ENCODE assay signal across 9 mouse cellular contexts in the genomic region with DNA sequence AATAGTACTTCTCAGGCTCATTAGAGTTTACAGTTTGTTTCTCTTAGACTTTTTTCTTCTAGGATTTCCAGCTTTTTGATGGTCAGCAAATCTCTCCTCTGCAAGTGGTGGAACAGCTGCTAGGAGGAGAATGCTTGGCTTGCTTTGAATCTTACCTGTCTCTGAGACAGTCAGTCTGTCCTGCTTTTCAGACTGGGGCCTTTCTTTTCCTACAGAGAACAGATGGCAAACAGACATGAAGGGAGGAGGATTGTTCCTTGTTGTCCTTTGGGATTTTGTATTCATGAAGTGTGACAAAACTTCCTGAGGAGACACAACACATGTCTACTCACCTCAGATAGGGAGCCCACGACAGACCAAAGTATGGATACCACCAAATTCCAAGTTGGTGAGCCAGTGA. TPM values are rescaled to one million over a fixed set of nuclear protein-coding genes. Genes with fewer than 3 reads are reported as not detected.
DNase-seq lines count a peak whose midpoint lies in the region; ATAC-seq and TF ChIP-seq lines count a peak whose summit lies in the region.
"Had no signal": no experiment of that assay in that cellular context is flagged by ENCODE, and none has a peak within 500 bp of the region (broad histone marks: within the 10 kb centered on the region; RNA-seq: fewer than 3 reads in every experiment).

No protein-coding gene starts in this region.

- no peak for TF ChIP-seq POLR2A in heart, adult 2 months (IDR thresholded peaks at IDR 0.05; ENCODE audit: insufficient read depth, low read depth, low read length)
- no peak for TF ChIP-seq POLR2A in limb, embryonic 14.5 days (IDR thresholded peaks at IDR 0.05; ENCODE audit: borderline replicate concordance, extremely low read depth, insufficient read depth, insufficient read length)

- intact Hi-C loops in heart, adult 2 months (cut with DNase I): no loop called here

- TF ChIP-seq CTCF in heart, adult 2 months (IDR thresholded peaks at IDR 0.05): no peak
- TF ChIP-seq CTCF in stomach, postnatal 0 days (IDR thresholded peaks at IDR 0.05; ENCODE audit: low read depth): no peak

- 0 out of 2 replicates have a peak overlapping the region, but pooled peaks have one; percentile 7 for H3K4me2 ChIP-seq in lung, embryonic 15.5 days
- no peak overlapping the region for H3K4me2 ChIP-seq in limb, embryonic 14.5 days (replicated peaks; ENCODE audit: low read depth, low read length, severe bottlenecking)
- H3K4me2 ChIP-seq in stomach, postnatal 0 days (replicated peaks; ENCODE audit: low read depth): no peak overlapping the region

- DNase-seq in heart, adult 2 months: no peak
- no peak for DNase-seq in heart, postnatal 4 days
- DNase-seq in lung, postnatal 4 days: no peak
- DNase-seq in limb, embryonic 14.5 days (ENCODE audit: low spot score): no peak
- no peak for DNase-seq in stomach, postnatal 0 days (ENCODE audit: low spot score)
- no peak for DNase-seq in layer of hippocampus, adult 18-20 months (ENCODE audit: low spot score in 2 of 2)
- no peak for DNase-seq in cerebellum, postnatal 4 days (ENCODE audit: low spot score in 2 of 2)
- DNase-seq: right cerebral cortex, postnatal 4 days had no signal

- H3K9ac ChIP-seq in heart, adult 2 months (ENCODE audit: low read depth, low read length): no peak overlapping the region
- H3K9ac ChIP-seq in lung, embryonic 15.5 days: no peak overlapping the region
- no peak overlapping the region for H3K9ac ChIP-seq in limb, embryonic 14.5 days (ENCODE audit: low read depth, low read length, severe bottlenecking)
- no peak overlapping the region for H3K9ac ChIP-seq in stomach, postnatal 0 days (ENCODE audit: low read length)

- no peak for ATAC-seq in lung, embryonic 15.5 days (ENCODE audit: borderline replicate concordance, extremely low read depth, low FRiP score, low TSS enrichment)
- ATAC-seq in limb, embryonic 14.5 days (ENCODE audit: low FRiP score, low read depth): no peak
- no peak for ATAC-seq in stomach, postnatal 0 days (ENCODE audit: low FRiP score, low TSS enrichment)

- H3K9me3 ChIP-seq in lung, embryonic 15.5 days: no peaks in the 10 kb centered on the region
- H3K9me3 ChIP-seq in limb, embryonic 14.5 days (ENCODE audit: control insufficient read depth, low read length): no peaks in the 10 kb centered on the region
- no peaks in the 10 kb centered on the region for H3K9me3 ChIP-seq in stomach, postnatal 0 days (ENCODE audit: control insufficient read depth, low read length)

- no peak overlapping the region for H3K4me3 ChIP-seq in heart, adult 2 months
- no peak overlapping the region for H3K4me3 ChIP-seq in lung, embryonic 15.5 days
- H3K4me3 ChIP-seq in limb, embryonic 14.5 days (replicated peaks; ENCODE audit: low read length): no peak overlapping the region
- H3K4me3 ChIP-seq in stomach, postnatal 0 days (ENCODE audit: low read depth, low read length): no peak overlapping the region

- H3K79me2 ChIP-seq in heart, adult 2 months (replicated peaks; ENCODE audit: control insufficient read depth, insufficient read depth, low read length): no peaks in the 10 kb centered on the region; the same call in 1 of the 2 replicates

- no peaks in the 10 kb centered on the region for H3K27me3 ChIP-seq in heart, adult 2 months (ENCODE audit: control insufficient read depth, insufficient read depth, low read length)
- no peaks in the 10 kb centered on the region for H3K27me3 ChIP-seq in lung, embryonic 15.5 days
- H3K27me3 ChIP-seq in limb, embryonic 14.5 days (ENCODE audit: control insufficient read depth, insufficient read depth, low read length): no peaks in the 10 kb centered on the region
- no peaks in the 10 kb centered on the region for H3K27me3 ChIP-seq in stomach, postnatal 0 days (ENCODE audit: control insufficient read depth, insufficient read depth, low read length)

- H3K36me3 ChIP-seq in heart, adult 2 months (ENCODE audit: control insufficient read depth, insufficient read depth, low read length): peaks cover 8% of the 10 kb centered on the region
- H3K36me3 ChIP-seq in lung, embryonic 15.5 days: no peaks in the 10 kb centered on the region
- H3K36me3 ChIP-seq in limb, embryonic 14.5 days (ENCODE audit: control insufficient read depth, insufficient read depth, low read length): peaks cover 5% of the 10 kb centered on the region
- H3K36me3 ChIP-seq in stomach, postnatal 0 days (ENCODE audit: control insufficient read depth, insufficient read depth, low read length): no peaks in the 10 kb centered on the region

- TF ChIP-seq EP300 in heart, adult 2 months (IDR thresholded peaks at IDR 0.05; ENCODE audit: insufficient read depth, low read depth, low read length): no peak
- TF ChIP-seq EP300 in stomach, postnatal 0 days (optimal IDR thresholded peaks at IDR 0.05): no peak

- peak overlapping the region; percentile 71 for H3K27ac ChIP-seq in heart, adult 2 months
- peak overlapping the region; percentile 75 for H3K27ac ChIP-seq in lung, embryonic 15.5 days
- H3K27ac ChIP-seq in limb, embryonic 14.5 days (replicated peaks; ENCODE audit: low read depth, low read length): peak overlapping the region; percentile 48; the same call in 1 of the 2 replicates
- H3K27ac ChIP-seq in stomach, postnatal 0 days (replicated peaks): peak overlapping the region; percentile 49; the same call in 1 of the 2 replicates

- H3K4me1 ChIP-seq in heart, adult 2 months (ENCODE audit: control insufficient read depth, insufficient read depth, low read length): peaks cover 4% of the 10 kb centered on the region
- peaks cover 21% of the 10 kb centered on the region for H3K4me1 ChIP-seq in lung, embryonic 15.5 days
- H3K4me1 ChIP-seq in limb, embryonic 14.5 days (ENCODE audit: control insufficient read depth, insufficient read depth, low read length): peaks cover 20% of the 10 kb centered on the region
- H3K4me1 ChIP-seq in stomach, postnatal 0 days (replicated peaks; ENCODE audit: control insufficient read depth, insufficient read depth): no peaks in the 10 kb centered on the region

- WGBS in heart, adult 2 months: 26% methylated on average over 1 of the region's 1 CpGs
- 43% methylated on average over 1 of the region's 1 CpGs for WGBS in lung, embryonic 15.5 days
- WGBS in limb, embryonic 14.5 days: 47% methylated on average over 1 of the region's 1 CpGs
- 59% methylated on average over 1 of the region's 1 CpGs for WGBS in stomach, postnatal 0 days

RNA-seq across cellular contexts. Expression of gene Eif2b3, which starts 21.6 kb away (rescaled TPM):
- total RNA-seq in heart, adult 2 months (2021): 10 to 100 TPM; 12.0 to 14.6 TPM
- polyA plus RNA-seq in heart, adult 2 months (2012; rRNA removed): 7.9 and 11.6 TPM in 2 replicates
- total RNA-seq in heart, postnatal 4 days (2021): 10 to 100 TPM; 19.1 to 20.1 TPM
- 34.2 and 35.6 TPM in 2 replicates for polyA plus RNA-seq in lung, embryonic 15.5 days (2015; fragmentation: Nextera tagmentation; extraction: Ambion mirVana)
- 20.7 and 30.0 TPM in 2 replicates for polyA plus RNA-seq in limb, embryonic 14.5 days (2012; rRNA removed)
- 45.0 and 48.2 TPM in 2 replicates for polyA plus RNA-seq in limb, embryonic 14.5 days (2014; fragmentation: Nextera tagmentation; extraction: Ambion mirVana)
- polyA plus RNA-seq in stomach, postnatal 0 days (2015; fragmentation: Nextera tagmentation; extraction: Ambion mirVana): 29.9 and 30.1 TPM in 2 replicates
- total RNA-seq in layer of hippocampus, adult 18-20 months (2021): 10 to 100 TPM; 15.8 to 17.8 TPM

RNA-seq across cellular contexts. Expression of gene Hectd3, which starts 45.7 kb away (rescaled TPM):
- 10 to 100 TPM; 14.0 to 20.6 TPM for total RNA-seq in heart, adult 2 months (2021)
- polyA plus RNA-seq in heart, adult 2 months (2012; rRNA removed): 28.4 and 31.0 TPM in 2 replicates
- total RNA-seq in heart, postnatal 4 days (2021): 10 to 100 TPM; 11.3 to 15.1 TPM
- 8.8 and 10.1 TPM in 2 replicates for polyA plus RNA-seq in lung, embryonic 15.5 days (2015; fragmentation: Nextera tagmentation; extraction: Ambion mirVana)
- 24.6 and 35.4 TPM in 2 replicates for polyA plus RNA-seq in limb, embryonic 14.5 days (2012; rRNA removed)
- polyA plus RNA-seq in limb, embryonic 14.5 days (2014; fragmentation: Nextera tagmentation; extraction: Ambion mirVana): 11.1 and 11.2 TPM in 2 replicates
- 6.3 and 7.4 TPM in 2 replicates for polyA plus RNA-seq in stomach, postnatal 0 days (2015; fragmentation: Nextera tagmentation; extraction: Ambion mirVana)
- total RNA-seq in layer of hippocampus, adult 18-20 months (2021): 10 to 100 TPM; 43.7 to 45.4 TPM

RNA-seq across cellular contexts. Expression of gene Urod, which starts 46.6 kb away (rescaled TPM):
- total RNA-seq in heart, adult 2 months (2021): 10 to 100 TPM; 86.7 to 91.9 TPM
- 77.1 and 117 TPM in 2 replicates for polyA plus RNA-seq in heart, adult 2 months (2012; rRNA removed)
- total RNA-seq in heart, postnatal 4 days (2021): 10 to 100 TPM; 80.0 to 83.1 TPM
- 91.7 and 103 TPM in 2 replicates for polyA plus RNA-seq in lung, embryonic 15.5 days (2015; fragmentation: Nextera tagmentation; extraction: Ambion mirVana)
- polyA plus RNA-seq in limb, embryonic 14.5 days (2012; rRNA removed): 78.5 and 92.3 TPM in 2 replicates
- 79.2 and 96.1 TPM in 2 replicates for polyA plus RNA-seq in limb, embryonic 14.5 days (2014; fragmentation: Nextera tagmentation; extraction: Ambion mirVana)
- 38.3 and 47.3 TPM in 2 replicates for polyA plus RNA-seq in stomach, postnatal 0 days (2015; fragmentation: Nextera tagmentation; extraction: Ambion mirVana)
- 10 to 100 TPM; 61.9 to 69.4 TPM for total RNA-seq in layer of hippocampus, adult 18-20 months (2021)

RNA-seq across cellular contexts. Expression of gene Ptch2, which starts 55.1 kb away (rescaled TPM):
- total RNA-seq in heart, adult 2 months (2021): under 1 TPM; 0.70 to 0.86 TPM
- 2.4 and 3.2 TPM in 2 replicates for polyA plus RNA-seq in heart, adult 2 months (2012; rRNA removed)
- 1 to 10 TPM; 4.0 to 5.0 TPM for total RNA-seq in heart, postnatal 4 days (2021)
- polyA plus RNA-seq in lung, embryonic 15.5 days (2015; fragmentation: Nextera tagmentation; extraction: Ambion mirVana): 7.1 and 7.9 TPM in 2 replicates
- polyA plus RNA-seq in limb, embryonic 14.5 days (2012; rRNA removed): 24.0 and 37.5 TPM in 2 replicates
- 11.2 and 11.4 TPM in 2 replicates for polyA plus RNA-seq in limb, embryonic 14.5 days (2014; fragmentation: Nextera tagmentation; extraction: Ambion mirVana)
- polyA plus RNA-seq in stomach, postnatal 0 days (2015; fragmentation: Nextera tagmentation; extraction: Ambion mirVana): 1.3 and 1.5 TPM in 2 replicates
- total RNA-seq in layer of hippocampus, adult 18-20 months (2021): 1 to 10 TPM; 1.6 to 1.8 TPM
